Mouse (Mus musculus) liver, adult 2 months (tissue): ENCODE data around the gene Map1s.

Source experiments
- CTCF ChIP-seq: fragments of 200-500 bp; IDR thresholded peaks from 2 replicates; pipeline ENCODE4 v1.5.1; 2011; ENCODE audit warnings: low read depth, low read length, control low read depth
- POLR2A ChIP-seq: fragments of 200-500 bp; IDR thresholded peaks from 2 replicates; pipeline ENCODE4 v1.6.1; 2011; ENCODE audit warnings: low read length, control low read depth; ENCODE audit not compliant: insufficient read depth; ENCODE audit errors: extremely low read depth

GRCm38 (mm10) chr8:70892022-70892895 is 13.5 kb upstream of the Map1s start, which contains the start of gene Slc5a5:
- no peak for TF ChIP-seq POLR2A
- TF ChIP-seq CTCF: no peak
